Mouse (Mus musculus) intestine, embryonic 14.5 days (tissue): ENCODE data around the gene Bod1l. TPM values are rescaled to one million over a fixed set of nuclear protein-coding genes. Genes with fewer than 3 reads are reported as not detected.

ENCODE experiments used
- ATAC-seq: fragments of 200-750 bp; cut with Nextera tagmentation; replicated peaks from 2 replicates; pipeline ENCODE4 v1.8.0; 2017; ENCODE audit warnings: low read depth, moderate number of reproducible peaks, moderate TSS enrichment, moderate library complexity; ENCODE audit not compliant: low FRiP score, low TSS enrichment
- DNase-seq: peaks from one replicate; pipeline ENCODE4 v3.0.0-alpha.2; 2018; ENCODE audit warnings: low spot score
- H3K27ac ChIP-seq: fragments of 300-500 bp; sonication (generic); 2 replicates; pipeline ENCODE4 v1.5.1; 2014; ENCODE audit warnings: low read depth, mild to moderate bottlenecking, control low read depth
- H3K27me3 ChIP-seq: fragments of 300-500 bp; sonication (generic); replicated peaks from 2 replicates; pipeline ENCODE4 v1.6.1; 2014; ENCODE audit warnings: low read length, control low read depth; ENCODE audit not compliant: control insufficient read depth, insufficient read depth
- H3K36me3 ChIP-seq: fragments of 300-500 bp; sonication (generic); 2 replicates; pipeline ENCODE4 v1.6.1; 2014; ENCODE audit warnings: low read length, control low read depth; ENCODE audit not compliant: control insufficient read depth, insufficient read depth
- H3K4me1 ChIP-seq: fragments of 300-500 bp; sonication (generic); replicated peaks from 2 replicates; pipeline ENCODE4 v1.6.1; 2014; ENCODE audit warnings: low read length, control low read depth, mixed read lengths; ENCODE audit not compliant: control insufficient read depth, insufficient read depth
- H3K4me2 ChIP-seq: fragments of 300-500 bp; sonication (generic); 2 replicates; pipeline ENCODE4 v1.6.1; 2014; ENCODE audit warnings: low read length
- H3K4me3 ChIP-seq: fragments of 300-500 bp; sonication (generic); 2 replicates; pipeline ENCODE4 v1.5.1; 2014; ENCODE audit warnings: low read depth, low read length, control low read depth, mixed read lengths
- H3K9ac ChIP-seq: fragments of 300-500 bp; sonication (generic); 2 replicates; pipeline ENCODE4 v1.6.1; 2014; ENCODE audit warnings: mild to moderate bottlenecking, low read length
- H3K9me3 ChIP-seq: fragments of 300-500 bp; sonication (generic); 2 replicates; pipeline ENCODE4 v1.6.1; 2016; ENCODE audit warnings: low read length, control low read depth; ENCODE audit not compliant: control insufficient read depth
- WGBS: fragments of 180-500 bp; shearing (Covaris S2); extraction: QIAGEN DNeasy Blood & Tissue Kit; methylation state at CpG from one replicate; pipeline ENCODE4 v1.1.7; 2014; 5-methylcytosine and 5-hydroxymethylcytosine counted together
- polyA plus RNA-seq: library from polyadenylated mRNA; unstranded; fragments of >200 nt; fragmentation: Nextera tagmentation; extraction: Ambion mirVana; gene quantifications from 2 replicates; pipeline ENCODE4 v1.2.1, GENCODE M21; 2014

Bod1l gene
- polyA plus RNA-seq, 1 experiment from 2014 or later, result 20.8 TPM

GRCm38 (mm10) chr5:41812516-41812915 lies 31.6 kb downstream of the Bod1l start:
- DNase-seq (no peak), ATAC-seq (no peak)
- Histone ChIP-seq H3K4me1 (no peaks in the 10 kb centered on the region), H3K27me3 (no peaks in the 10 kb centered on the region), H3K36me3 (peaks cover 72% of the 10 kb centered on the region), H3K4me3 (no peak overlapping the region), H3K9ac (no peak overlapping the region), H3K27ac (no peak overlapping the region), H3K9me3 (no peaks in the 10 kb centered on the region), H3K4me2 (no peak overlapping the region)
- WGBS, result 87% methylated on average over 6 of the region's 6 CpGs

GRCm38 (mm10) chr5:41811279-41811678 lies 32.8 kb downstream of the Bod1l start:
- Histone ChIP-seq H3K9ac (no peak overlapping the region), H3K9me3 (no peaks in the 10 kb centered on the region), H3K4me1 (no peaks in the 10 kb centered on the region), H3K4me3 (no peak overlapping the region), H3K27me3 (no peaks in the 10 kb centered on the region), H3K27ac (no peak overlapping the region), H3K4me2 (no peak overlapping the region), H3K36me3 (peaks cover 72% of the 10 kb centered on the region)
- ATAC-seq, result no peak
- no peak for DNase-seq
- 72% methylated on average over 3 of the region's 3 CpGs for WGBS

- no peak overlapping the region for H3K27ac ChIP-seq
- H3K4me2 ChIP-seq, result no peak overlapping the region
- no peaks in the 10 kb centered on the region for H3K4me1 ChIP-seq
- H3K4me3 ChIP-seq, result no peak overlapping the region
- DNase-seq (no peak), ATAC-seq (no peak)
- H3K9me3 ChIP-seq, result no peaks in the 10 kb centered on the region
- H3K27me3 ChIP-seq, result no peaks in the 10 kb centered on the region
- H3K36me3 ChIP-seq, result peaks cover 79% of the 10 kb centered on the region
- no peak overlapping the region for H3K9ac ChIP-seq
- 89% methylated on average over 2 of the region's 2 CpGs for WGBS
Observed at GRCm38 (mm10) chr5:41807383-41807782, 36.7 kb downstream of the Bod1l start.

GRCm38 (mm10) chr5:41806176-41806575 lies 37.9 kb downstream of the Bod1l start:
- Histone ChIP-seq H3K4me3 (no peak overlapping the region), H3K4me2 (no peak overlapping the region), H3K4me1 (no peaks in the 10 kb centered on the region), H3K36me3 (peaks cover 68% of the 10 kb centered on the region), H3K27ac (no peak overlapping the region), H3K27me3 (no peaks in the 10 kb centered on the region), H3K9ac (no peak overlapping the region), H3K9me3 (no peaks in the 10 kb centered on the region)
- DNase-seq (no peak), ATAC-seq (no peak)
- WGBS, result 89% methylated on average over 5 of the region's 5 CpGs

- Histone ChIP-seq H3K4me3 (no peak overlapping the region), H3K36me3 (peaks cover 67% of the 10 kb centered on the region), H3K27ac (no peak overlapping the region), H3K9me3 (no peaks in the 10 kb centered on the region), H3K4me2 (no peak overlapping the region), H3K4me1 (no peaks in the 10 kb centered on the region), H3K27me3 (no peaks in the 10 kb centered on the region), H3K9ac (no peak overlapping the region)
- no peak for DNase-seq
- 89% methylated on average over 2 of the region's 2 CpGs for WGBS
- no peak for ATAC-seq
Observed at GRCm38 (mm10) chr5:41805085-41805484, 39.0 kb downstream of the Bod1l start.

GRCm38 (mm10) chr5:41804643-41805042 lies 39.5 kb downstream of the Bod1l start:
- Histone ChIP-seq H3K27me3 (no peaks in the 10 kb centered on the region), H3K9ac (no peak overlapping the region), H3K4me3 (no peak overlapping the region), H3K27ac (no peak overlapping the region), H3K36me3 (peaks cover 67% of the 10 kb centered on the region), H3K9me3 (no peaks in the 10 kb centered on the region), H3K4me1 (no peaks in the 10 kb centered on the region), H3K4me2 (no peak overlapping the region)
- DNase-seq (peak; percentile 3), ATAC-seq (no peak)
- WGBS, result 83% methylated on average over 2 of the region's 2 CpGs

- no peaks in the 10 kb centered on the region for H3K4me1 ChIP-seq
- no peak overlapping the region for H3K4me2 ChIP-seq
- DNase-seq (no peak), ATAC-seq (no peak)
- H3K9ac ChIP-seq, result no peak overlapping the region
- no peaks in the 10 kb centered on the region for H3K9me3 ChIP-seq
- H3K27me3 ChIP-seq, result no peaks in the 10 kb centered on the region
- H3K27ac ChIP-seq, result no peak overlapping the region
- WGBS, result 92% methylated on average over 2 of the region's 2 CpGs
- H3K36me3 ChIP-seq, result peaks cover 59% of the 10 kb centered on the region
- no peak overlapping the region for H3K4me3 ChIP-seq
Observed at GRCm38 (mm10) chr5:41801622-41802021, 42.5 kb downstream of the Bod1l start.

GRCm38 (mm10) chr5:41794434-41794833 lies 49.7 kb downstream of the Bod1l start:
- Histone ChIP-seq H3K9ac (no peak overlapping the region), H3K27me3 (no peaks in the 10 kb centered on the region), H3K27ac (no peak overlapping the region; the same call in 1 of the 2 replicates), H3K4me1 (no peaks in the 10 kb centered on the region), H3K36me3 (peaks cover 74% of the 10 kb centered on the region), H3K4me3 (no peak overlapping the region), H3K4me2 (no peak overlapping the region), H3K9me3 (no peaks in the 10 kb centered on the region)
- ATAC-seq (no peak), DNase-seq (peak; percentile 16)

GRCm38 (mm10) chr5:41790517-41790916 lies 53.6 kb downstream of the Bod1l start:
- ATAC-seq (no peak), DNase-seq (peak; percentile 44)
- Histone ChIP-seq H3K4me2 (no peak overlapping the region), H3K4me1 (no peaks in the 10 kb centered on the region), H3K9me3 (no peaks in the 10 kb centered on the region), H3K9ac (no peak overlapping the region), H3K27me3 (no peaks in the 10 kb centered on the region), H3K4me3 (no peak overlapping the region), H3K27ac (no peak overlapping the region), H3K36me3 (peaks cover 86% of the 10 kb centered on the region)
- WGBS, result 93% methylated on average over 2 of the region's 2 CpGs
